Mouse (Mus musculus): Measurements from ENCODE around the gene Dnm3. TPM values are rescaled to one million over a fixed set of nuclear protein-coding genes. Genes with fewer than 3 reads are reported as not detected.

Gene Dnm3
- polyA plus RNA-seq, 1 experiment from 2014 or later: 1.1 TPM

DNA sequence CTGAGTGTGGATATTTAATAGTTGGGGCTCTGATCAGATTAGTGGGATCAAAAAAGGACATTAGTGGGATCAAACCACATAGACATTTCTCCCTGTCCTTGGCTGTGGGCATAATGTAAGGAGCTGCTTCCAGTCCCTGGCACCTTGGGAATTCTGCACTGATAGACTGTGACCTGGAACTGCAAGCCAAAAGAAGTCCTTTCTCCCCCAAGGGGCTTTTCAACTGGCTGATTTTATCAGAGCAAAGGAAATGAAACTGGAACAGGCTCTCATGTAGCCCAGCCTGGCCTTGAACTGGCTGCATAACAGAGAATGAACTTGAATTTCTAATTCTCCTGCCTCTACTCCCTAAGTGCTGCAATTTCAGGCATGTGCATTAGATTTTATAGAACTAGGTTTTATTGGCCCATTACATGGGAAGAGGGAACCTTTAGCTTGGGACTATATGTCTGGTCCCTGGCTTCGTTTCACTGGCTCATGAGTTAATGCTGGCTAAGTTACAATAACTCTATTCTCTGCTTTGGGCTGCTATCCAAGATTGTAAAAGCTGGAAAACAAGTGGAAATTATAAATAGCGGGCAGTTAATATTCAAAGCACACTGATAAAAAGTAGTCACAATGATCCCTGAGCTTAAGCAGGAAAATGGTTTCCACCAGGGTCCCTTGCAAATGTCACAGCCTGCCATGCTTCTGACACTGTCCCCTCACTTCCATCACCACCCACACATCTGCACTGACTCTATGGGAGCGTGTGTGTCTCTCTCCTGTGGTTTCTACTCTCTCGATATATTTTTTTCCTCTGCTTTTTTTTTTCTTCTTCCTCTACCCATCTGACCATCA is 183.9 kb downstream of the Dnm3 start:
- H3K9me3 ChIP-seq (replicated peaks): no peaks in the 10 kb centered on the region
- H3K4me3 ChIP-seq: no peak overlapping the region
- H3K36me3 ChIP-seq: no peaks in the 10 kb centered on the region
- no peak overlapping the region for H3K27ac ChIP-seq (ENCODE audit: poor library complexity, severe bottlenecking)
- no peak overlapping the region for H3K9ac ChIP-seq
- no peak for ATAC-seq (ENCODE audit: insufficient number of reproducible peaks, low FRiP score)
- no peak overlapping the region for H3K4me2 ChIP-seq
- no peaks in the 10 kb centered on the region for H3K27me3 ChIP-seq (replicated peaks)
- H3K4me1 ChIP-seq (replicated peaks): 0 out of 2 replicates have a peak, but pooled peaks cover 6% of the 10 kb centered on the region
- WGBS: 53% methylated on average over 4 of the region's 4 CpGs

GRCm38 (mm10) chr1:162286910-162287309 is 190.9 kb downstream of the Dnm3 start:
- WGBS: 47% methylated on average over 6 of the region's 6 CpGs
- H3K4me1 ChIP-seq (replicated peaks): 0 out of 2 replicates have a peak, but pooled peaks cover 2% of the 10 kb centered on the region
- no peak overlapping the region for H3K4me2 ChIP-seq
- no peaks in the 10 kb centered on the region for H3K36me3 ChIP-seq
- H3K27ac ChIP-seq (ENCODE audit: poor library complexity, severe bottlenecking): no peak overlapping the region
- no peaks in the 10 kb centered on the region for H3K9me3 ChIP-seq (replicated peaks)
- no peaks in the 10 kb centered on the region for H3K27me3 ChIP-seq (replicated peaks)
- no peak overlapping the region for H3K4me3 ChIP-seq
- H3K9ac ChIP-seq: no peak overlapping the region
- ATAC-seq (ENCODE audit: insufficient number of reproducible peaks, low FRiP score): no peak

DNA sequence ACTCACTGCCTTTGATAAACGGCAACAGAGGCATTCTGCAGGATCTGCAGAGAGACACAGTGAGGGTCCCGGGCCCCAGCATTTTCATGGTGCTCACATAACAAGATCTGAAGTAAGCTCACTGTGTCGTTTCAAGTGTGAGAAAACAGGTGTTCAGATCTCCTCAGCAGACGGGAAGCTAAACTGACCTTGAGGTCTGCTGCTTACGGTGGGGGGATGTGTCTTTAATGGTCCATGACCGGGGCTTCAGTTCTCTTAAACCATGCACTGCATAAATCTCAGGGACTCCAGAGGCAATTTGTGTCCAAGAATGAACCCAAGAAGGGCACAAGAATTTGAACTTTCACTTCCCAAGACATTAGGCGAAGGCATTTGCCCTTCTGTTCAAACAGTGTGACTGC is 195.9 kb downstream of the Dnm3 start:
- ATAC-seq (ENCODE audit: insufficient number of reproducible peaks, low FRiP score): no peak
- Histone ChIP-seq H3K4me3 (no peak overlapping the region), H3K36me3 (no peaks in the 10 kb centered on the region), H3K27ac (ENCODE audit: poor library complexity, severe bottlenecking) (no peak overlapping the region), H3K4me2 (no peak overlapping the region), H3K27me3 (replicated peaks) (no peaks in the 10 kb centered on the region), H3K4me1 (replicated peaks) (0 out of 2 replicates have a peak, but pooled peaks cover 6% of the 10 kb centered on the region), H3K9me3 (replicated peaks) (no peaks in the 10 kb centered on the region), H3K9ac (no peak overlapping the region)
- WGBS: 41% methylated on average over 7 of the region's 7 CpGs

DNA sequence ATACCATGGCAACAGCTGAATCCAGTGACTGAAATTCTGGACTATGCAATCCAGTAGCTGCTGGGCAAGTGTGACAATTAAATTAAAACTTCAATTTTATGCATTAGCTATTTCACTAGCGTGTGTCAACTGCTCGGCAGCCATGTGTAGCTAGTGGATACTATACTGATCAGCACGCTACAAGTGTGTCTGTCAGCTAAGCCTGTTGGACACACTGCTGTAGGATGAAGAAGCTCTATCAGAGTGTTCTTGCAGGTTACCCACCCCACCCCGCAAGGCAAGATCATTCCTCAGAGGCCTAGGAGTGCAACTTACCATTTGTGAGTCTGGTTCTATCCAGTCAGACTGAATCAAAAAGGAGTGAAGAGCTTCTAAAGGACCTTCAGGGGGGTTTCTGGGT is 197.8 kb downstream of the Dnm3 start:
- Histone ChIP-seq H3K9ac (no peak overlapping the region), H3K27me3 (replicated peaks) (no peaks in the 10 kb centered on the region), H3K27ac (ENCODE audit: poor library complexity, severe bottlenecking) (no peak overlapping the region), H3K4me3 (no peak overlapping the region), H3K9me3 (replicated peaks) (no peaks in the 10 kb centered on the region), H3K36me3 (no peaks in the 10 kb centered on the region), H3K4me1 (replicated peaks) (peaks cover 6% of the 10 kb centered on the region; the same call in 1 of the 2 replicates), H3K4me2 (no peak overlapping the region)
- ATAC-seq (ENCODE audit: insufficient number of reproducible peaks, low FRiP score): no peak
- 89% methylated on average over 4 of the region's 4 CpGs for WGBS

DNA sequence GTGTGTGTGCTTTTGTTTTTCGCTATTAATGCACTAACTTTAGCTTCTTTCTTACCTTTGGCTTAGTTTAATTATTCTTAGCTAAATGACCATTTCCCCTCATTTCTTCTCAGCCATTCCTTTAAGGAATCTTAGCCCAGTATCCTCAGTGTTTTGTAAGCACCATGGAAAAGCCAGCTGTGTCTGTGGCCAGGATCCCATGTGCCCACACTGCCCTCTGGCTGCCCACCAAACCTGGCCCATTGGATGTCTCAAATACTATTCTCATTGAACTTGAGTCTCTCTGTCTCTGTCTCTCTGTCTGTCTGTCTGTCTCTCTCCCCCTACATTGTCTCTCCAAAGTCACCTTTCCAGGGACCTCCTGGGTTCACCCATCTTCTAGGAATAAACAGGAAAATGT is 201.8 kb downstream of the Dnm3 start:
- Histone ChIP-seq H3K27me3 (replicated peaks) (no peaks in the 10 kb centered on the region), H3K36me3 (no peaks in the 10 kb centered on the region), H3K27ac (ENCODE audit: poor library complexity, severe bottlenecking) (no peak overlapping the region), H3K9ac (no peak overlapping the region), H3K4me3 (no peak overlapping the region), H3K9me3 (replicated peaks) (no peaks in the 10 kb centered on the region), H3K4me2 (no peak overlapping the region), H3K4me1 (replicated peaks) (no peaks in the 10 kb centered on the region; the same call in 1 of the 2 replicates)
- ATAC-seq (ENCODE audit: insufficient number of reproducible peaks, low FRiP score): no peak
- 83% methylated on average over 1 of the region's 1 CpGs for WGBS

DNA sequence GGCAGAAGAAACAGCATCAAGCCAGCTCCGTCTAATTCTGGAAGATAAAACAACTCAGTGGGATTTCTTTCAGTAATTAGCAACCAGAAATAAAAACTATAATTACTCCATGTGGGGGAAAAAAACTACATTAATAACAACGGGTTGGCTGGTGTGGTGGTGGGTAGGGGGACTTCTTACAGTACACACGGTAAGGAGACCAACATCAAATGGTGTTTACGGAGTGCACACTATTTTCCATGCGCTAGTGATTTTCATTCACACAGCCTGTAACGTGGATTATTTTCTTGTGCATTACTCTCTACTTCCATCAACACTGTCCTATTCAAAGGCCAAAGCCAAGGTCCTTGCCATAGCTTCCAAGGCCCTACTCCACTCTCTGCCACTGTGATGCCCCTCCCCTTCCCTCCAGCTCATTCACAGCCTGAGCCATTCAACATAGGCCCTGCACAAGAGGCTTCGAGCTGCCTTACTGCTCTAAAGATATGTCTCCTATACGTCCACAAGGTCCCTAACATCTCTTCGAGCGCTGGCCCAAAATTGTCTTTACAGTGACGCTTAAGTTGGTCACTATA is 203.1 kb downstream of the Dnm3 start:
- H3K27ac ChIP-seq (ENCODE audit: poor library complexity, severe bottlenecking): no peak overlapping the region

DNA sequence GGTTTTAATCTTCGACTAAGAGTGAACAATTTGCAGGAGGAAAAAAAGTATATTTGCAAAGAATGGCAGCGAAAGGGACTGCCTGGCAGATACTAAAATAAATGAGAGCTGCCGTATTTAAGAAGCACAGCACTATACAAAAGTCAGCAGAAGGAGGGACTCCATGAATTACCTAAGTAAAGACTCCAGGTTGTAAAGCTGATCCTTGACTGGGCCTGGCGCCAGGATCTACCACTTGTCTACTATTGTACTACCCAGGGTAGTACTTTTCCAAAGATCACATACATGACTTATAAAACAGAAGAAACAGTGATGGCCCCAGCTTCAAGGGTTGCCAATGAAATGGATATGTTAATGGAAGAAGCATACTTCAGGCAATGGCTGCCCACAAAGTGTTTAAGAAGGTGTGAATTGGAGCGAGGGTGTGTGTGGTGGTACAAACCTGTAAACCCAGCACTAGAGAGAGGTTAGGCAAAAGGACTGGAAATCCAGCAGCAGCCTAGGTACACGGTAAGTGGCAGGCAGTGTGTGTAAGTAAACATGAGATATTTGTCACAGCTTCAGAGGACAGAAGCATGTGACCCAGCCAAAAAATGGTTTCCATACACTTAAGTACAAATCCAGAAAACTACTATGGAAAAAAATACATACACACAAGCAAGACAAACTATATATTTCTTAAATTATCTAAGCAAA is 220.8 kb downstream of the Dnm3 start:
- no peak overlapping the region for H3K27ac ChIP-seq (ENCODE audit: poor library complexity, severe bottlenecking)
- H3K9me3 ChIP-seq (replicated peaks): no peaks in the 10 kb centered on the region
- no peaks in the 10 kb centered on the region for H3K4me1 ChIP-seq (replicated peaks)
- ATAC-seq (ENCODE audit: insufficient number of reproducible peaks, low FRiP score): no peak
- H3K9ac ChIP-seq: no peak overlapping the region
- 77% methylated on average over 6 of the region's 6 CpGs for WGBS
- H3K4me2 ChIP-seq: no peak overlapping the region
- H3K27me3 ChIP-seq (replicated peaks): no peaks in the 10 kb centered on the region
- H3K4me3 ChIP-seq: no peak overlapping the region
- no peaks in the 10 kb centered on the region for H3K36me3 ChIP-seq

More for the DNA sequence above, 203.1 kb downstream of the Dnm3 start:
- Histone ChIP-seq H3K4me2 (no peak overlapping the region), H3K27me3 (replicated peaks) (no peaks in the 10 kb centered on the region), H3K9ac (no peak overlapping the region), H3K36me3 (no peaks in the 10 kb centered on the region), H3K9me3 (replicated peaks) (no peaks in the 10 kb centered on the region), H3K4me3 (no peak overlapping the region), H3K4me1 (replicated peaks) (no peaks in the 10 kb centered on the region; the same call in 1 of the 2 replicates)
- ATAC-seq (ENCODE audit: insufficient number of reproducible peaks, low FRiP score): no peak
- 86% methylated on average over 11 of the region's 11 CpGs for WGBS

GRCm38 (mm10) chr1:162254944-162255343 is 222.9 kb downstream of the Dnm3 start:
- H3K27me3 ChIP-seq (replicated peaks): no peaks in the 10 kb centered on the region
- H3K4me2 ChIP-seq: no peak overlapping the region
- ATAC-seq (ENCODE audit: insufficient number of reproducible peaks, low FRiP score): no peak
- H3K4me1 ChIP-seq (replicated peaks): no peaks in the 10 kb centered on the region
- H3K9me3 ChIP-seq (replicated peaks): no peaks in the 10 kb centered on the region
- no peak overlapping the region for H3K27ac ChIP-seq (ENCODE audit: poor library complexity, severe bottlenecking)
- H3K9ac ChIP-seq: no peak overlapping the region
- WGBS: 47% methylated on average over 5 of the region's 5 CpGs
- no peak overlapping the region for H3K4me3 ChIP-seq
- no peaks in the 10 kb centered on the region for H3K36me3 ChIP-seq

- WGBS: 56% methylated on average over 8 of the region's 8 CpGs
- H3K27me3 ChIP-seq (replicated peaks): no peaks in the 10 kb centered on the region
- H3K4me2 ChIP-seq: no peak overlapping the region
- H3K27ac ChIP-seq (ENCODE audit: poor library complexity, severe bottlenecking): no peak overlapping the region; the same call in 1 of the 2 replicates
- no peaks in the 10 kb centered on the region for H3K4me1 ChIP-seq (replicated peaks)
- no peak overlapping the region for H3K9ac ChIP-seq
- no peak for ATAC-seq (ENCODE audit: insufficient number of reproducible peaks, low FRiP score)
- H3K9me3 ChIP-seq (replicated peaks): no peaks in the 10 kb centered on the region
- H3K4me3 ChIP-seq: no peak overlapping the region
- no peaks in the 10 kb centered on the region for H3K36me3 ChIP-seq
Measured at GRCm38 (mm10) chr1:162253971-162254641, 223.7 kb downstream of the Dnm3 start.

DNA sequence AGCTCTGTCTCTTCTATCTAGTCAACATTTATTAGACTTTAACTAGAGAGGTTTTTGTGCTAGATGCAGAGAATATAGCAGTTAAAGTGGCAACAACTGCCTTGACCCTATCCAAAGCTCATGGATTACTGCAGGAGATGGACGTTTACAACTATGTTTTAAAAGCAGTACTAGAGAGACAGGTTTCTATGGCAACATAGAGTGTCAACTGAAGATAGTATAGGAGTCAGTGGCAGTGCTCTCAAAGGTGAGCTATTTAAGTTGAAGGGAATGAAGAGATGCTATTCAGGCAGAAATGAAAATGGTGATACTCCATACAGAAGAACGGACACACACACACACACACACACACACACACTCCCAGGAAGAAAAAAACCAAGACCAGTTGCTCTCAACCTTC is 225.0 kb downstream of the Dnm3 start:
- 57% methylated on average over 2 of the region's 2 CpGs for WGBS
- Histone ChIP-seq H3K9me3 (replicated peaks) (no peaks in the 10 kb centered on the region), H3K4me3 (no peak overlapping the region), H3K4me1 (replicated peaks) (no peaks in the 10 kb centered on the region), H3K27me3 (replicated peaks) (no peaks in the 10 kb centered on the region), H3K4me2 (no peak overlapping the region), H3K9ac (no peak overlapping the region), H3K27ac (ENCODE audit: poor library complexity, severe bottlenecking) (no peak overlapping the region), H3K36me3 (no peaks in the 10 kb centered on the region)
- no peak for ATAC-seq (ENCODE audit: insufficient number of reproducible peaks, low FRiP score)

GRCm38 (mm10) chr1:162247216-162247615 is 230.6 kb downstream of the Dnm3 start:
- Histone ChIP-seq H3K9ac (no peak overlapping the region), H3K9me3 (replicated peaks) (no peaks in the 10 kb centered on the region), H3K4me3 (no peak overlapping the region), H3K27ac (ENCODE audit: poor library complexity, severe bottlenecking) (no peak overlapping the region), H3K36me3 (no peaks in the 10 kb centered on the region), H3K27me3 (replicated peaks) (no peaks in the 10 kb centered on the region), H3K4me2 (no peak overlapping the region), H3K4me1 (replicated peaks) (peaks cover 13% of the 10 kb centered on the region; the same call in 1 of the 2 replicates)
- 73% methylated on average over 5 of the region's 5 CpGs for WGBS
- no peak for ATAC-seq (ENCODE audit: insufficient number of reproducible peaks, low FRiP score)

Data from heart, embryonic 12.5 days (tissue).